Mouse (Mus musculus): ENCODE measurements around the gene Ube2q1.

DNA sequence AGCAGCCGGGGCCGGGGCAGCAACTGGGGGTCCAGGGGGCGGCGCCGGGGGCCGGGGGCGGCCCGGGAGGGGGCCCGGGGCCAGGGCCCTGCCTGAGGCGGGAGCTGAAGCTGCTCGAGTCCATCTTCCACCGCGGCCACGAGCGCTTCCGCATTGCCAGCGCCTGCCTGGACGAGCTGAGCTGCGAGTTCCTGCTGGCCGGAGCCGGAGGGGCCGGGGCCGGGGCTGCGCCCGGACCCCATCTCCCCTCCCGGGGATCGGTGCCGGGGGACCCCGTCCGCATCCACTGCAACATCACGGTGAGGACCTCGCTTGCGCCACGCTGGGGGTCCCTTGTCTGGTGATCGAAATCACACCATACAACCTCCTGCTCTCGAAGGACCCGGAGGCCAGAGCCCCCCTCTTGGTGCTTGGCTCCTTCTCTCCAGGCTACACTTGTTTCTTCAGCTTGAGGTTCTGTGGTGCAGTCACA, 360 bp downstream of the Ube2q1 start:
- 0 out of 2 replicates have a peak, but pooled peaks have one; percentile 10 for TF ChIP-seq CTCF (IDR thresholded peaks at IDR 0.05; ENCODE audit: borderline replicate concordance, control insufficient read depth, extremely low read depth, insufficient read depth, low read length, poor library complexity)
- no peak for TF ChIP-seq POLR2A (IDR thresholded peaks at IDR 0.05; ENCODE audit: control insufficient read depth, extremely low read depth, insufficient read depth, low read length, poor library complexity)
